Mouse (Mus musculus) embryo, embryonic 9.5 days (tissue): ENCODE measurements around the gene Ets1.

Experiments used
- DNase-seq: peaks from one replicate; pipeline ENCODE4 v3.0.0-alpha.2; 2017; ENCODE audit errors: extremely low spot score

Ets1 gene

GRCm38 (mm10) chr9:32695492-32696190, 59.6 kb downstream of the Ets1 start:
- peak; percentile 97 for DNase-seq

DNA sequence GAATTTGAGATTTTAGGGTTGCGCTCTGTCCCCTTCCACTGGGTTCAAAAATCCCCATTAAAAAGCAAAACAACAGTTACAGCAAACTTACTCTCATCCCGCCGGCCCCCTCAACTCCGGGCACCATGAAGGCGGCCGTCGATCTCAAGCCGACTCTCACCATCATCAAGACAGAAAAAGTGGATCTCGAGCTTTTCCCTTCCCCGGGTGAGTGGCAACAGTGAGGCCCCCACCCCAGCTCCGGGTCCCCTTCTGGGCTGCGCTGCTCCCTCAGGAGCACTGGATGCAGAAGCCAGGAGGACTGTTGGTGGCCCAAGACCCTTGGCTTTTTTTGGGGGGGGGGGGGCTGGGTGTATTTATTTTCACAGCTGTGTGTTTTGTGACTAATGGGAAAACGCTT, 60.2 kb downstream of the Ets1 start:
- DNase-seq, result no peak

DNA sequence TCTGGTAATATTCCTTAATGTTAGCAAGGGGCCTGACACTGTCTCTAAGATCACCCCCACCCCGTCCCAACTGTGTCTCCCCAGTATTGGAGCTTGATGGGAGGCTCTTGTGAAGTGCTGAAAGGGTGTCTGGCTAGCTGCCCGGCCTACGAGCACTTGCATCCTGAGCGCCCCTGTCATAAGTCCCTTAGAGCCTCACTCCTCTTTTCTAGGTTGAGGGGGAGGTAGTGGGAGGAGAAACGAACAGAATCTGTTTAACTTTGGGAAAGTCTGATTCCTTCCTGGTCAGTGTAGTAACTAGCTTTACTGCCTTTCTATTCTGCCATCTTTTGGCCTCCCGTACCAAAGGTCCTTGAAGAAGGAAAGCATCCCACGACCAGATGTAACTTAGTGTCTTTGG, 60.7 kb downstream of the Ets1 start:
- no peak for DNase-seq

- DNase-seq, result no peak
Measured at GRCm38 (mm10) chr9:32697291-32698110, 61.5 kb downstream of the Ets1 start.

- no peak for DNase-seq
Measured at GRCm38 (mm10) chr9:32698766-32699165, 62.7 kb downstream of the Ets1 start.

DNA sequence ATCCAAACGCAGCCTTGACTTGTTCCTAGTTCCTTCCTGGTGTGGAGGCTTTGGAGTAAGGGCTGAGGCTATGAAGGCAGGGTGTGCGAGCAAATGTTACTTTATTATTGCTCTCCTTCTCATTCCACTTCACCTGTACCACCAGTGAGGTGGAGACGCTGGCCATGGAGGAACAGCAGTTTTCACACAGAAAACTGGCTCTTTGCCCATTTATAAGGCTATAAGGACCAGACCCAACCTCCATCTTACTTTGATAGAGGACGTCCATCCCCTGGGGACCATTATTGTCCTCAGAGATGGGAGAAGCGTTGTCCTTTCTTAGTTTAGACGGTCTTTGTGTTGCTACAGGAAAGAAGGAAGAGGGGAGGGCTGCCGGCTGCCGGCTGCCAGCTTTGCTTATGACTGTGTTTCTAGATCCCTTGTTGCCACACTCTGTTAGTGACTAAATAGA, 63.4 kb downstream of the Ets1 start:
- DNase-seq, result no peak

DNA sequence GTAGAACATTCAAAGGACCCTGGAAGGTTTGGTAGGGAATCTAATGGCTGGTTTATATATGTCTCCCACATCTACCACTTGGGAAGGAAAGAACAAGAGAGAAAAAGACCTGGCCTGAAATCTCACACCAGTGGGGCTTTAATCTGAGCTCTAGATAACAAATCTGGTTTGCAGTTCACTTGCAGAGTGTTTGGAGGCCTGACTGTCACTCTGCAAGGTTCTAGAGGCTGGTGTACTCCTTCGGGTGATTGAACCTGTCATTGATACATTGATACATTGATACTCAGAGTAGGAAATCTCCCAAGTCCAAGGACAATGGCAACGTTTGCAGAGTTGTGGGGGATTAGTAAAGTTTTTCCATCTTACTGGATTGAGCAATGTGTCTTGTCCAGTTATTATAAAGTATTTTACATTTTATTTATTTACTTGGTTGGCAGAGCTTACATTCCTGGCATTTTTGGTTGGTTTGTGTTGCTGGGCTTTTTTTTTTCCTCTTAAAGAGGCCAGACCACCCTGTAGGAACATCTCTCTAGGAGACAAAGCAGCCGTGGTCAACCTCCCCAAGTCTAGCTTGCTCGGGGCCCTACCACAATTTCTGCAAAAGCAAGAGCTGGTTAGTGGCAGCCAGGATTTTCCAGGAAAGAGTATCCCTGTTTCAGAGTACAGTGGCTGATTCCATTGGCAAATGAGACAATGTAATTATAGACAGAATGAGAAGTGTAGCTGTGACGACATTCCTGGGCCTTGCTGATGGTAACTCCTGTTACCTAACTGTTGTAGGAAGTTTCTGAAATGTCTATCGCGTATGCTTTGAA, 64.3 kb downstream of the Ets1 start:
- no peak for DNase-seq

- no peak for DNase-seq
Measured at GRCm38 (mm10) chr9:32701126-32701997, 65.3 kb downstream of the Ets1 start.

GRCm38 (mm10) chr9:32701998-32702305, 65.9 kb downstream of the Ets1 start:
- no peak for DNase-seq

GRCm38 (mm10) chr9:32702836-32703395, 66.9 kb downstream of the Ets1 start:
- no peak for DNase-seq

GRCm38 (mm10) chr9:32703976-32704745, 68.1 kb downstream of the Ets1 start:
- DNase-seq, result no peak

DNA sequence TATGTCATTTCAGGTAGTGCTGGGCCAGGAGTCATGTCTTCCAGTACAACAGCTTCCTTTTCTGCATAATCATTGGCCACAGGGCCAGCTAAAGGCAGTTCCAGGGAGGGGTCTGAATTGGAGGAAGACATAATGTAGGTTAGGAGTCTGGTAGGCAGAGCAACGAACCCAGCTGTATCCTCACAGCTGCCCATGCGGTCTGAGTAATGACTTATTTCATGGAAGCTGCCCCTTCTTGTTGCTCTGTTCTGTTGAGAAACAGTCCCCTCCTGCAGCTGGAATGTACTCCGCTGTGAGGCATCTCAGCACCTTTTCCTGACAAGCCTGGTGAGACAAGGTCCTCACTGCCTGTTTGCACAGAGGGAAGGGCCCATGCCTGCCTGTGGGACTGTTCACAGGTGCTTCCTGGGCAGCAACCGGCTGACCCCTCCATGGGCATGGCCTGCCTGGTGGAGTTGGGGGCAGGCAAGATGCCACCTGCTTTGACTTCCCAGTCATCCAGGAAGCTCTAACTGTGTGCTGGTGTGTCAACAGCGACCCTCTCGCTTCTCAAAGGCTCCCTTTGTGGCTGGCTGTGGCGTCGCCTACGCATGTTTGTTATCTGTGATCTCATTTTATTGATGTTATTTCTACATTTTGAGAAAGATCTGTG, 69.9 kb downstream of the Ets1 start:
- no peak for DNase-seq

DNA sequence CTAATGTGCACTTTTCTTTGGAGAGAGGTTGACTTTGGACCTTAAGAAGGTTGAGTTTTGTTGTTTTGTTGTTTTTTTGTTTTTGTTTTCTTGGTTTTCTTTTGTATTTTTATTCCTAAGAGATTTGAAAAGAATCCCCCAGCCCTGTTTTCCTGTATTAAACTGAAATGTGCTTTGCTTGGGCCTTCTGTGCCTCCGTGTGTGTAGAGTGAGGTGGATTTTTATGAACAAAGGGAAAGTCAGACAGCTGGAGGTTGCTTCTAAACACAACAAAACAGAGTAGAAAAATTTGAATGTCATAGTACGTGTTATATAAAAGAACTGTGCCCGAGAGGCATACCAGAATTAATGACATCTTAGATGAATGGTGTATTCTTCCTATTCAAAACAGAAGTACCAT, 71.4 kb downstream of the Ets1 start:
- DNase-seq, result no peak

DNA sequence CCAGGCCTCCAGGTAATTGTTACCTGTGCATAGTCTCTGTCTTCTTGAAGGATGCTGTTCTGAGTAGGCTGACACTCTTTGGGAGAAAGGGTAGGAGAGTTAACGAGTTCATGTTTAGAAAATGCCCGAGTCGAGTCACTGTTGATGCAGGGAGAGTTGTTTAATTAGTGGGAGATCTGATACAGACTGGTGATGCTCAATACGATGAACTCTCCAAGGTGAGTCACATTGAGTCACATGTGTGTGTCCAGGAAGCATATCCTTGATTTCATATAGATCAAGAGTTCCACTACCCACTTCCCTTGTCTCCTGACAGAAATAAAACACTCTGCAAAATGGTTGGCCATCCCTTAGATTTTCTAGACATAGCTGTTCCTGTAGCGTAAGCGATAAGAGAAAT, 72.5 kb downstream of the Ets1 start:
- DNase-seq, result no peak

DNA sequence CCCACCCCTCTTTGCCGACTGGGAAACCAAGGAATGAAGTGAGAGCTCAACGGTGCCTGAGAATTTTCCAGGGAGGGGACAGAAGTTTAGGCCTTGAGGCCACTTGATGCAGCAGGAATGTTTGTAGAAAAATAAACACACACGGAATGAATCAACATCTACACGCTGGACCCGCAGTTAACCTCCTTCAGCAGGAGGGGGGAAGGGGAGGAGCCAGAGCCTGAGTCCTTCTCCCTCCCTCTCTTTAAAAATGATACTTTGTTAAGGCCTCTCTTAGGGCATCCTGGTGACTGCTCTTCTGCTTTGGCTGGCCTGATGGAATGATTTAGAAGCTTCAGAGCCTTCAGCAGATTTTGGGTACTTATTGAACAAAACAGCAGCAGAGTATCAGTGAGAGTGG, 73.3 kb downstream of the Ets1 start:
- DNase-seq, result peak; percentile 38

GRCm38 (mm10) chr9:32709764-32710734, 74.0 kb downstream of the Ets1 start:
- DNase-seq, result no peak

GRCm38 (mm10) chr9:32710987-32711652, 75.1 kb downstream of the Ets1 start:
- DNase-seq, result no peak

DNA sequence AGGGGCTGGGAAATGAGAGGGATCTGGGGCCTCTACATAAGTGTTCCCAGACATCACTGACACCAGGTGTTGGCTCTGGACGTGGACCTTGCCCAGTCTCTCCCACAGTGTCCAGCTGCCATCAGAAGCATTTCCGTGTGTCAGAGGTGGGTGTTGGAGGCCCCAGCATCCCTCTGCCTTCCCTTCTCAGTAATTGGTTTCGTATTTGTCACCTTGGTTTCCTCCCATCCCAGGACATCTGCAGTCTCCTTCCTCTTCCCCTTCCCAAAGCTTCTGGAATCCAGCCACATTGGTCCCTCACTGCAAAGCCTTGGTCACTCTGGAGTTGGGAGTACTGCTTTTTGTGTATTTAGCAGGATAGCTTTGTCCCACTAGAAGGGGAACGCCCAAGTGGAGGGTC, 75.7 kb downstream of the Ets1 start:
- no peak for DNase-seq
